Mouse (Mus musculus): ENCODE data around the gene Eya3. TPM values are rescaled to one million over a fixed set of nuclear protein-coding genes. Genes with fewer than 3 reads are reported as not detected.

Gene Eya3
- total and polyA plus RNA-seq, 3 experiments: 21.7 to 270 (median 38.2) TPM

DNA sequence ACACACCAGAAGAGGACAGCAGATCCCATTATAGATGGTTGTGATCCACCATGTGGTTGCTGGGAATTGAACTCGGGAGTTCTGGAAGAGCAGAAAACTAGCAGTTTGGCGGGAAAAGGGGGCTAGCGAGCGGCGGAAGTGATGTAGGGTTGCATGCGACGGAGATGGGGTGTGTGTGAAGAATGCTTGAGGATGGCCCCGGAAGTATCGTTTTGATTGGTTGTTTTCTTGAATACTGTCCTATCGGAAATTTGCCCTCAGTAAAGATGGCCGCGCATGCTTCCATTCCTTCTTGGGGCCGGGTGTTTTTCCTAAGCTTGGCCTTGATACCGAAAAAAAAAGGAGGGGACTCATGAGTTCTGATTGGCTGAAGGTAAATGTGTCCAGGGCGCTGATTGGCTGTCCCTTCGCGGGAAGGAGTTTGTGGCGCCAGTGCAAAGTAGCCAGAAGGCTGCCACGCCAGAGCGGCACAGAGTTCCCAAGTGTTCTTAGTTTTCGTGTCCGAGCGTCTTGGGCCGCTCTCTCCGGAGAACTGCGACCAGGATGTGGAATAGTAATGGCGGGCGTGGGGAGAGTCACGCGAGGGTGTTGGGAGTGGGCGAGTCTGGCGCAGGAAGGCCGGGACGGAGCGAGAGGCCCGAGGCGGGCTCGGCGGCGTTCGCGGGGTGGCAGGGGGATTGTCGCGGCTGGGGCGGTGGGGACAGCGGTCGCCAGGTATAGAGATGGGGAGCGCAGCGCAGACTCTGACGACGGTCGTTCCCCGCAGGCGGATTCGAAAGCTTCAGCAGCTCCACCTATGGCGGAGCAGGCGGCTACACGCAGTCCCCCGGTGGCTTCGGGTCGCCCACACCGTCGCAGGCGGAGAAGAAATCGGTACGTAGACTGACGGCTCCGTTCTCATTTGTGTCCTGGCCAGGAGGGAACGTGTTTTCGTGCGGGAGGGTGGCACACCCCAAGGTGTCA, 129.4 kb downstream of the Eya3 start, which contains the start of gene Rpa2 (continued):
- no peak; the same call in 1 of the 2 replicates for TF ChIP-seq MYC (IDR thresholded peaks at IDR 0.05; ENCODE audit: low read depth, low read length)
- no peak for TF ChIP-seq POLR2AphosphoS5 (IDR thresholded peaks at IDR 0.05; ENCODE audit: borderline replicate concordance, low read depth, low read length)
- TF ChIP-seq EP300 (IDR thresholded peaks at IDR 0.05; ENCODE audit: low read depth in 1 of 2, low read length in 2 of 2): no peak; a peak in 1 of 4 replicates
- no peak for TF ChIP-seq JUND (IDR thresholded peaks at IDR 0.05; ENCODE audit: low read depth, low read length)

DNA sequence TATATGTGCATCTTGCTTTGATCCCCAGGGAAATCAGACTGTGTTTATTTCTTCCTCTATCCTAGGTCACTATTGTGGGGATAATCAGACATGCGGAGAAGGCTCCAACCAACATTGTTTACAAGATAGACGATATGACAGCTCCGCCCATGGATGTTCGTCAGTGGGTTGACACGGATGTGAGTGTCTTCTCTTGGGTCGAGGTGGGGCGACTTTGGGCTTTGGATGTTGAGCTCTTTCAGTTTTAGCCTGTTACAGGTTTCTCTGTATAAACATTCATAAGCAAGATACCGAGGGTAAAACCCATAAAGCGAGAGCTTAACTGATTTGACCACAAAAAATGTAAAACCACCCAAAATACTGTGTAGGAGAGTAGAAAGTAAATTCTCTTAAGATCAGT, 133.0 kb downstream of the Eya3 start:
- Histone ChIP-seq H3K4me1 (ENCODE audit: control insufficient read depth in 1 of 2, insufficient read depth in 2 of 2, low read length in 2 of 2) (peaks cover 0 to 9% of the 10 kb centered on the region in 2 experiments; a peak in 2 of 4 replicates), H3K27me3 (ENCODE audit: control insufficient read depth in 1 of 2, insufficient read depth in 2 of 2, low read length in 2 of 2) (no peaks in the 10 kb centered on the region), H3K79me2 (ENCODE audit: control insufficient read depth, insufficient read depth, low read length, poor library complexity) (peaks cover 16% of the 10 kb centered on the region), H3K9ac (ENCODE audit: control insufficient read depth, low read depth, low read length, poor library complexity, severe bottlenecking) (no peak overlapping the region), H3K4me3 (ENCODE audit: control insufficient read depth in 1 of 2, insufficient read depth in 1 of 2, low read depth in 2 of 2, low read length in 2 of 2) (no peak overlapping the region), H3K9me3 (replicated peaks; ENCODE audit: insufficient read depth, low read length) (no peaks in the 10 kb centered on the region), H3K27ac (ENCODE audit: control insufficient read depth, low read depth, low read length) (no peak overlapping the region), H3K36me3 (ENCODE audit: control insufficient read depth in 1 of 2, insufficient read depth in 2 of 2, low read length in 2 of 2) (peaks cover 11 to 29% of the 10 kb centered on the region in 2 experiments)
- no peak for DNase-seq (ENCODE audit: low read depth, low spot score)
- TF ChIP-seq USF1 (IDR thresholded peaks at IDR 0.05; ENCODE audit: low read depth, low read length) (no peak), MYB (IDR thresholded peaks at IDR 0.05; ENCODE audit: low read depth, low read length) (no peak), MAX (IDR thresholded peaks at IDR 0.05; ENCODE audit: low read length) (no peak), EP300 (IDR thresholded peaks at IDR 0.05; ENCODE audit: low read depth in 1 of 2, low read length in 2 of 2) (no peak), UBTF (IDR thresholded peaks at IDR 0.05; ENCODE audit: borderline replicate concordance, insufficient read depth, low read depth, low read length) (no peak), CHD2 (IDR thresholded peaks at IDR 0.05; ENCODE audit: low read length) (no peak), ZC3H11A (IDR thresholded peaks at IDR 0.05; ENCODE audit: low read depth, low read length) (no peak), POLR2AphosphoS2 (IDR thresholded peaks at IDR 0.05; ENCODE audit: low read length) (no peak), POLR2A (IDR thresholded peaks at IDR 0.05; ENCODE audit: control insufficient read depth in 1 of 2, insufficient read depth in 1 of 2, low read depth in 1 of 2, low read length in 2 of 2, poor library complexity in 1 of 2) (no peak), NELFE (IDR thresholded peaks at IDR 0.05; ENCODE audit: low read depth, low read length) (no peak), TBP (IDR thresholded peaks at IDR 0.05; ENCODE audit: low read depth, low read length) (no peak), JUND (IDR thresholded peaks at IDR 0.05; ENCODE audit: low read depth, low read length) (no peak), CHD1 (IDR thresholded peaks at IDR 0.05; ENCODE audit: low read depth, low read length) (no peak), ZKSCAN1 (IDR thresholded peaks at IDR 0.05; ENCODE audit: low read depth, low read length) (no peak), ZMIZ1 (IDR thresholded peaks at IDR 0.05; ENCODE audit: low read depth, low read length) (no peak)

Other genes starting within 250 kb of the Eya3 start
- 5.6 and 7.2 TPM in 2 replicates for gene Phactr4, start 216.5 kb upstream of the Eya3 start, total RNA-seq (2012; rRNA removed)
- 10 to 100 TPM; 28.7 to 79.5 TPM for gene Phactr4, start 216.5 kb upstream of the Eya3 start, polyA plus RNA-seq (2012; ENCODE audit: insufficient read depth in 1 of 2, insufficient read length in 2 of 2, low read depth in 1 of 2, low replicate concordance in 2 of 2, missing spikeins in 1 of 2)
- 26.8 and 32.9 TPM in 2 replicates for gene Med18, start 175.1 kb upstream of the Eya3 start, total RNA-seq (2012; rRNA removed)
- gene Med18, start 175.1 kb upstream of the Eya3 start, polyA plus RNA-seq (2012; ENCODE audit: insufficient read depth in 1 of 2, insufficient read length in 2 of 2, low read depth in 1 of 2, low replicate concordance in 2 of 2, missing spikeins in 1 of 2): 10 to 100 TPM in 1 of 2 experiments, not detected in 1; 13.4 TPM
- gene Sesn2, start 128.5 kb upstream of the Eya3 start, total RNA-seq (2012; rRNA removed): 9.6 and 38.3 TPM in 2 replicates
- 10 to 100 TPM in 1 of 2 experiments, not detected in 1; 27.5 TPM for gene Sesn2, start 128.5 kb upstream of the Eya3 start, polyA plus RNA-seq (2012; ENCODE audit: insufficient read depth in 1 of 2, insufficient read length in 2 of 2, low read depth in 1 of 2, low replicate concordance in 2 of 2, missing spikeins in 1 of 2)
- 492 and 730 TPM in 2 replicates for gene Atpif1, start 105.3 kb upstream of the Eya3 start, total RNA-seq (2012; rRNA removed)
- gene Atpif1, start 105.3 kb upstream of the Eya3 start, polyA plus RNA-seq (2012; ENCODE audit: insufficient read depth in 1 of 2, insufficient read length in 2 of 2, low read depth in 1 of 2, low replicate concordance in 2 of 2, missing spikeins in 1 of 2): 100 to 1,000 TPM in 1 of 2 experiments, not detected in 1; 566 TPM
- gene Dnajc8, start 103.4 kb upstream of the Eya3 start, total RNA-seq (2012; rRNA removed): 110 and 115 TPM in 2 replicates
- gene Dnajc8, start 103.4 kb upstream of the Eya3 start, polyA plus RNA-seq (2012; ENCODE audit: insufficient read depth in 1 of 2, insufficient read length in 2 of 2, low read depth in 1 of 2, low replicate concordance in 2 of 2, missing spikeins in 1 of 2): 100 to 1,000 TPM in 1 of 2 experiments, not detected in 1; 246 TPM
- not detected in 2 replicates for gene Ptafr, start 74.9 kb upstream of the Eya3 start, total RNA-seq (2012; rRNA removed)
- gene Ptafr, start 74.9 kb upstream of the Eya3 start, polyA plus RNA-seq (2012; ENCODE audit: insufficient read depth in 1 of 2, insufficient read length in 2 of 2, low read depth in 1 of 2, low replicate concordance in 2 of 2, missing spikeins in 1 of 2): under 1 TPM in 1 of 2 experiments, not detected in 1; 0.06 TPM
- 2.4 and 2.8 TPM in 2 replicates for gene Xkr8, start 93.6 kb downstream of the Eya3 start, total RNA-seq (2012; rRNA removed)
- gene Xkr8, start 93.6 kb downstream of the Eya3 start, polyA plus RNA-seq (2012; ENCODE audit: insufficient read depth in 1 of 2, insufficient read length in 2 of 2, low read depth in 1 of 2, low replicate concordance in 2 of 2, missing spikeins in 1 of 2): 1 to 10 TPM in 1 of 2 experiments, not detected in 1; 3.9 TPM
- 0.20 and 0.69 TPM in 2 replicates for gene Smpdl3b, start 118.3 kb downstream of the Eya3 start, total RNA-seq (2012; rRNA removed)
- gene Smpdl3b, start 118.3 kb downstream of the Eya3 start, polyA plus RNA-seq (2012; ENCODE audit: insufficient read depth in 1 of 2, insufficient read length in 2 of 2, low read depth in 1 of 2, low replicate concordance in 2 of 2, missing spikeins in 1 of 2): under 1 TPM in 1 of 2 experiments, not detected in 1; 0.28 TPM
- 102 and 119 TPM in 2 replicates for gene Rpa2, start 129.3 kb downstream of the Eya3 start, total RNA-seq (2012; rRNA removed)
- 100 to 1,000 TPM in 1 of 2 experiments, not detected in 1; 103 TPM for gene Rpa2, start 129.3 kb downstream of the Eya3 start, polyA plus RNA-seq (2012; ENCODE audit: insufficient read depth in 1 of 2, insufficient read length in 2 of 2, low read depth in 1 of 2, low replicate concordance in 2 of 2, missing spikeins in 1 of 2)
- gene Themis2, start 157.4 kb downstream of the Eya3 start, total RNA-seq (2012; rRNA removed): 1.0 and 1.1 TPM in 2 replicates
- 1 to 10 TPM in 1 of 2 experiments, not detected in 1; 2.6 TPM for gene Themis2, start 157.4 kb downstream of the Eya3 start, polyA plus RNA-seq (2012; ENCODE audit: insufficient read depth in 1 of 2, insufficient read length in 2 of 2, low read depth in 1 of 2, low replicate concordance in 2 of 2, missing spikeins in 1 of 2)
- gene Ppp1r8, start 204.2 kb downstream of the Eya3 start, total RNA-seq (2012; rRNA removed): 83.6 and 84.7 TPM in 2 replicates
- 100 to 1,000 TPM in 1 of 2 experiments, not detected in 1; 103 TPM for gene Ppp1r8, start 204.2 kb downstream of the Eya3 start, polyA plus RNA-seq (2012; ENCODE audit: insufficient read depth in 1 of 2, insufficient read length in 2 of 2, low read depth in 1 of 2, low replicate concordance in 2 of 2, missing spikeins in 1 of 2)
- 16.3 and 16.8 TPM in 2 replicates for gene Stx12, start 245.5 kb downstream of the Eya3 start, total RNA-seq (2012; rRNA removed)
- 10 to 100 TPM in 1 of 2 experiments, not detected in 1; 22.0 TPM for gene Stx12, start 245.5 kb downstream of the Eya3 start, polyA plus RNA-seq (2012; ENCODE audit: insufficient read depth in 1 of 2, insufficient read length in 2 of 2, low read depth in 1 of 2, low replicate concordance in 2 of 2, missing spikeins in 1 of 2)